Mouse (Mus musculus): Measurements from ENCODE around the gene Fam114a1. TPM values are rescaled to one million over a fixed set of nuclear protein-coding genes. Genes with fewer than 3 reads are reported as not detected.

The Fam114a1 gene
- polyA plus RNA-seq, 1 experiment = 30.1 TPM

DNA sequence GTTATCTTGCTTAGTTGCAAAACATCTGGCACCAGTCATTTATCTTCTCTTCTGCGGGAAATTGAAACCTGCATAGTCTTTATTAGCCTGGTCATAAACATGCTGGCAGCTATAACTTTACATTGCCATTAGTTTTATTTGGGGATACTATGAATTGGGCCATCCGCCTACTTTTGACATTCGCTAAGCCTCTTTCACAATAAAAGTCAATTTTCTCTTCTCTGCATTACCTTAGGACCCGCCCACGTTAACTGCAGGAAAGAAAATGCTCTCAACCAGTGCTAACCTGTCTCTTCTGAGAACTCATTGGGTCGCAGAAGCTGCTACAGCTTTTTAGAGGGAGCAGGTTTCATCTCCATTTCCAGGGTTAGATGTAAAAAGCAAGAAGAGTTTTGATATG lies 98.3 kb downstream of the Fam114a1 start:
- H3K4me3 ChIP-seq (replicated peaks; ENCODE audit: extremely low read depth, low read depth, low read length) = no peak overlapping the region
- 86% methylated on average over 6 of the region's 6 CpGs for WGBS
- no peak for DNase-seq
- no peak for TF ChIP-seq POLR2A (IDR thresholded peaks at IDR 0.05; ENCODE audit: borderline replicate concordance, extremely low read depth, low read depth, low read length)
- TF ChIP-seq CTCF (IDR thresholded peaks at IDR 0.05; ENCODE audit: insufficient read depth, low read length) = no peak
- no peaks in the 10 kb centered on the region for H3K4me1 ChIP-seq (ENCODE audit: control insufficient read depth, insufficient read depth, low read length)

DNA sequence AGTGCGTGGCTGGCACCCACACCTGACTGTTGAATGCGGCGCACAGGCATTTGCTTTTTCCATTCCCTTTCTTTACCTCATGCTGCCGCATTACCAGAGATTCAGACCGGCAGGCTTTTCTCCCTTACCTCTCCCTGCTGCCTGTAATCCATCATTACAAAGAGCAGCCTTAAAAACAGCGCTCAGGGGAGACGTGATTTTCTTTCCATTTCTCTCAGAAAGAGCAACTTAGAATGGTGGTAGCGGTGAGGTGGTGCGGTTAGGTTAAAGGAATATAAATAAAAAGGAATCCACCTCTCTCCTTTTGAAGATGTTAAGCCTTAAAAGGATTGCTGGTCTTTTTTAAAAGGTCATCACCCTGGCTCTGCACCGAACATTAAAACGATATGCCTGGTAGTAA lies 100.0 kb downstream of the Fam114a1 start:
- Histone ChIP-seq H3K4me1 (ENCODE audit: control insufficient read depth, insufficient read depth, low read length) (no peaks in the 10 kb centered on the region; the same call in 1 of the 2 replicates), H3K4me3 (replicated peaks; ENCODE audit: extremely low read depth, low read depth, low read length) (no peak overlapping the region)
- TF ChIP-seq CTCF (IDR thresholded peaks at IDR 0.05; ENCODE audit: insufficient read depth, low read length) = no peak
- no peak for TF ChIP-seq POLR2A (IDR thresholded peaks at IDR 0.05; ENCODE audit: borderline replicate concordance, extremely low read depth, low read depth, low read length)
- 86% methylated on average over 11 of the region's 11 CpGs for WGBS
- DNase-seq = no peak

DNA sequence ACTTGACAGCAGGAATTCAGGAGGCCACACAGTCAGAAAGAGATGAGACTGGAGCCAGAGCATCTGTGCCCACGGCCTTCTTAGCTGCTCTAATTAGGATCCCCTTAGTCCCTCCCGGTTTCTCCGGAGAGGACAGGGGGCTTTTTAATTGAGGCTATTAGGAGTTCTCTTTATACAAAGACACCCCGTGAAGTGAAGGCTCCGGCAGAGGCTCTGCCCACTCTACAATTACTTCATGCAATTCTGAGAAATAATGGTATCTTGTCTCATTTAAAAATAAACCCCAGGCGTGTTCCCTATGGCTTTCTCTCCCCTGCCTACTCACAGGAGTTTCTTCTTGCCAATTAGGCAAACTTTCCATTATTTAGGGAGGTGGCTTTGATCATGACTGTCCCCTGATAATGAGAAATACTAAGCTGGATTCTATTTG lies 101.8 kb downstream of the Fam114a1 start:
- TF ChIP-seq CTCF (IDR thresholded peaks at IDR 0.05; ENCODE audit: insufficient read depth, low read length) (no peak), POLR2A (IDR thresholded peaks at IDR 0.05; ENCODE audit: borderline replicate concordance, extremely low read depth, low read depth, low read length) (no peak)
- 82% methylated on average over 6 of the region's 6 CpGs for WGBS
- H3K4me1 ChIP-seq (ENCODE audit: control insufficient read depth, insufficient read depth, low read length) = peaks cover 2% of the 10 kb centered on the region; the same call in 1 of the 2 replicates
- no peak for DNase-seq
- H3K4me3 ChIP-seq (replicated peaks; ENCODE audit: extremely low read depth, low read depth, low read length) = no peak overlapping the region

DNA sequence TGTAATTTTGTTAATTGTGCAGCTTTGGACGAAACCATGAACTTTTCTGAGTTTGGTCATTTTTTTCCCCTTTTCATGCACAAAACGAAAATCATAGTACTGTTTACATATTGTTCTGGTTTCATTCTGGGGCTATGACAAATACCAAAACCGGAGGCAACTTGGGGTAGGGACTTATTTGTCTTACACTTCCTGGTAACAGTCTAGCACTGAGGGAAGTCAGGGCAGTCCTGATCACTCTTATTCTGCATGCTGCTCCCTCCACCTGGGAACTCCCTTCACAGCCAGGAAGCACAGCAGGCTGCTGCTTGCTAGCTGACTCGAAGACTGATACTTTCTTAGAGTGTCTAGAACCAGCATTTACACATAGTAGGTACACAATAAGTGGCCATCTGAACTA lies 103.4 kb downstream of the Fam114a1 start:
- no peak for DNase-seq
- no peak for TF ChIP-seq CTCF (IDR thresholded peaks at IDR 0.05; ENCODE audit: insufficient read depth, low read length)
- no peak for TF ChIP-seq POLR2A (IDR thresholded peaks at IDR 0.05; ENCODE audit: borderline replicate concordance, extremely low read depth, low read depth, low read length)
- Histone ChIP-seq H3K4me3 (replicated peaks; ENCODE audit: extremely low read depth, low read depth, low read length) (no peak overlapping the region), H3K4me1 (ENCODE audit: control insufficient read depth, insufficient read depth, low read length) (peaks cover 2% of the 10 kb centered on the region; the same call in 1 of the 2 replicates)
- WGBS = 61% methylated on average over 4 of the region's 4 CpGs

DNA sequence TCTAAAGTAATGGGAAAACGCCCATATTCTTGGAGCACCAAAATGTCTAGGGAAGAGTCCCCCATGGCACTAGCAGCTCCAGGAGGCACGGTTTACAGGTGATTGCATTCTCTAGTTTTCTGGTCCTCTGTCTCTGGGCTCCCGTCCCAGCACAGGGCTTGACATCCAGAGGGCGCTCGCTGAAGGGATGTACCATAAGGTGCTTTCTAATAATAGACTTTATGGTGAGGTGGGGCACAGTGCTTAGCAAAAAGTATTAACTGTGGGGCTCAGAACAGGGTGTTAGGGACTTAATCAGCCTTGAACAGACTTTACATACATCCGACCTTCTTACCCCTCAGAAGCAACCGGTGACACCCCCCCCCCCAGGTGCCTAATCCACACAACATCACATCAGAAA lies 104.8 kb downstream of the Fam114a1 start:
- WGBS = 68% methylated on average over 7 of the region's 7 CpGs
- DNase-seq = no peak

DNA sequence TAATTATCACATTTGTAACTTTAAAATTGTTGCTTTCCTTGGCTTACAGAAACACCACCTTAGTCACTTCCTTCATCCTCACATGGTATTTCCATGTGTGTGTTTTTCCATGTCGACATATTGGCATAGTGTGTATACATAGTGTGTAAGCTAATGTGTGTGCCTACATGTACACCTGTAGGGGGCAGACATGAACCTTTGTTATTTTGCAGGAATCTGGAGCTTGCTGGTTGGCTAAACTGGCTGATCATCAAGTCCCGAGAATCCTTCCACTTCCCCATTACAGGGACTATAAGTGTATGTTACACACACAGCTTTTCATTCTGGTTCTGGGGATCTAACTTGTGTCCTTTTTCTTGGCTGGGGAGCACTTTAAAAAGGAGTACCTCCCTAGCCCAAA lies 106.2 kb downstream of the Fam114a1 start:
- Histone ChIP-seq H3K4me1 (ENCODE audit: control insufficient read depth, insufficient read depth, low read length) (peaks cover 5% of the 10 kb centered on the region), H3K4me3 (replicated peaks; ENCODE audit: extremely low read depth, low read depth, low read length) (no peak overlapping the region)
- WGBS = 34% methylated on average over 2 of the region's 2 CpGs
- no peak for TF ChIP-seq CTCF (IDR thresholded peaks at IDR 0.05; ENCODE audit: insufficient read depth, low read length)
- no peak for TF ChIP-seq POLR2A (IDR thresholded peaks at IDR 0.05; ENCODE audit: borderline replicate concordance, extremely low read depth, low read depth, low read length)
- DNase-seq = no peak

More for the DNA sequence above, 104.8 kb downstream of the Fam114a1 start:
- TF ChIP-seq CTCF (IDR thresholded peaks at IDR 0.05; ENCODE audit: insufficient read depth, low read length) (peak; percentile 39; the same call in 1 of the 2 replicates), POLR2A (IDR thresholded peaks at IDR 0.05; ENCODE audit: borderline replicate concordance, extremely low read depth, low read depth, low read length) (no peak)
- Histone ChIP-seq H3K4me3 (replicated peaks; ENCODE audit: extremely low read depth, low read depth, low read length) (no peak overlapping the region), H3K4me1 (ENCODE audit: control insufficient read depth, insufficient read depth, low read length) (peaks cover 2% of the 10 kb centered on the region; the same call in 1 of the 2 replicates)

DNA sequence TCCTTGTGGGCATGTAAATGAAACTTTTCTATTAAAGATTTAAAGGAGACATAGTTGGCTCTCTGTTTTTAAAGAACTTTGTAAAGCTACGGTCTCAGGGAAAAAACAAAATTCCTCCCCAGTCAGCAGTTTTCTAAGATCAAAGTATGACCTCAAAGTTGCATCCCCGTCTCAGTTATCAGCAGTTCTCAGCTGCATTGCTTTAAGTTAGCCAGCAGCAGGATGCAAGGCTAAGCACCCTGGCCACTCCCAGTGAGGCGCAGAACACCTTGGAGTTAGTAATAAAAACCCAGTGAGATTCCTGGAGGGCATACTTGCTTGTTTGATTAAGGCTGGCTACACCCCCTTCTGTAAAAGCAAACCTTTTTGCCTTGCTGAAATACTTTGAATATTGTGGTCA lies 106.9 kb downstream of the Fam114a1 start:
- no peak for TF ChIP-seq POLR2A (IDR thresholded peaks at IDR 0.05; ENCODE audit: borderline replicate concordance, extremely low read depth, low read depth, low read length)
- TF ChIP-seq CTCF (IDR thresholded peaks at IDR 0.05; ENCODE audit: insufficient read depth, low read length) = no peak
- no peak for DNase-seq
- H3K4me1 ChIP-seq (ENCODE audit: control insufficient read depth, insufficient read depth, low read length) = peaks cover 5% of the 10 kb centered on the region
- no peak overlapping the region for H3K4me3 ChIP-seq (replicated peaks; ENCODE audit: extremely low read depth, low read depth, low read length)
- 51% methylated on average over 3 of the region's 3 CpGs for whole genome bisulfite sequencing

DNA sequence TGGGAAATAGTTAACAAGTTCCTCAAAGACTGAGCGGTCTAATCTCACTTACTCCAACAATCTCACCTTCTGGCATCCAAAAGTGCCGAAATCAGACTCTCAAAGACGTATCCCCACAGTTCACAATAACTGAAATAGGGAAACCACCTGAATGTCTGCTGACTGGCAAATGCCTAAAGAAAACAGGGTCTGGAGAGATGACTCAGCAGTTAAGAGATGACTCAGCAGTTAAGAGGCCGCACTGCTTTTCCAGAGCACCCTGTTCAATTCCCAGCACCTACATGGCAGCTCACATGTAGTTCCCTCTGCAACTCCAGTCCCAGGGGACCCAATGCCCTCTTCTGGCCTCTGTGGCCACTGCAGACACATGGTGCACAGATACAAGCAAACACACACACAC lies 108.2 kb downstream of the Fam114a1 start:
- no peak overlapping the region for H3K4me3 ChIP-seq (replicated peaks; ENCODE audit: extremely low read depth, low read depth, low read length)
- WGBS = 92% methylated on average over 4 of the region's 4 CpGs
- peaks cover 5% of the 10 kb centered on the region for H3K4me1 ChIP-seq (ENCODE audit: control insufficient read depth, insufficient read depth, low read length)
- no peak for TF ChIP-seq CTCF (IDR thresholded peaks at IDR 0.05; ENCODE audit: insufficient read depth, low read length)
- TF ChIP-seq POLR2A (IDR thresholded peaks at IDR 0.05; ENCODE audit: borderline replicate concordance, extremely low read depth, low read depth, low read length) = no peak
- no peak for DNase-seq

DNA sequence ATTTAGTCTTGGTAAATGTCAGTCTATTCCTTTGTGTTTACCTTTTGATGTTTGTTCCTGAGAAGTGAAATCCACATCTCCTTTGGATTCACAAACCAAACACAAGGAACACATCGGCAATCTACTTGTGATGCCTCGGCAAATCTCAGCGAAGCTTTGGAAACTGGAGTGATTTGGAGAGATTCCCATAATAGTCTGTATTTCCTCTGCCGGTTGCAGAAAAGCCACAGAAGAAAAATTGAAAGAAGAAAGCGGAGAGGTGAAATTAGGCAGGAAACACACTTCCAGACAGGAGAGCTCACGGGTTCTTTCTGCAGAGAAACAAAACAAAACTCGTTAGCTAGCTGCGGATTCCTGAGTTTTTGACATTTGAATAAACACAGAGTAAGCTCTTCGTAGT lies 110.0 kb downstream of the Fam114a1 start:
- Histone ChIP-seq H3K4me1 (ENCODE audit: control insufficient read depth, insufficient read depth, low read length) (peaks cover 5% of the 10 kb centered on the region), H3K4me3 (replicated peaks; ENCODE audit: extremely low read depth, low read depth, low read length) (peak overlapping the region; percentile 60)
- 18% methylated on average over 9 of the region's 9 CpGs for WGBS
- TF ChIP-seq POLR2A (IDR thresholded peaks at IDR 0.05; ENCODE audit: borderline replicate concordance, extremely low read depth, low read depth, low read length) (no peak), CTCF (IDR thresholded peaks at IDR 0.05; ENCODE audit: insufficient read depth, low read length) (no peak)
- no peak for DNase-seq

DNA sequence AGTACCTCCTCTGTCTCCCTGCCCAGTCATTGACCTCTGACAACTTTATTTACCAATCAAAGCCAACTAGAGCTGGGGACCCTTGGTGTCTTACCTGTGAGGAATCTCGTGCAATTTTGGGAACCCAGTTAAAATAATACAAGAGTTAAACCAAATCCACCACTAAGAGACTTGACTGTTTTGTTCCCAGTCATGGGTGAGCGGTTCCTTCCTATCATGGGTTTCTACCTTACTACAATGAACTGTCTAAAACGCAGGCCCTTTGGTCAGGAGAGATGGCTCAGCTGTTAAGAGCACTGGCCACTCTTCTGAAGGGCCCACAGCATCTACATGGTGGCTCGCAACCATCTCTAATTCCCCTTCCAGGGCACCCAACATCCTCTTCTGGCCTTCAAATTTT lies 112.0 kb downstream of the Fam114a1 start:
- WGBS = 90% methylated on average over 4 of the region's 4 CpGs

More for the DNA sequence above, 112.0 kb downstream of the Fam114a1 start:
- Histone ChIP-seq H3K4me1 (ENCODE audit: control insufficient read depth, insufficient read depth, low read length) (peaks cover 6% of the 10 kb centered on the region), H3K4me3 (replicated peaks; ENCODE audit: extremely low read depth, low read depth, low read length) (no peak overlapping the region)
- no peak for DNase-seq
- TF ChIP-seq POLR2A (IDR thresholded peaks at IDR 0.05; ENCODE audit: borderline replicate concordance, extremely low read depth, low read depth, low read length) (no peak), CTCF (IDR thresholded peaks at IDR 0.05; ENCODE audit: insufficient read depth, low read length) (no peak)
